Mouse (Mus musculus): ENCODE data around the gene Sorcs2. TPM values are rescaled to one million over a fixed set of nuclear protein-coding genes. Genes with fewer than 3 reads are reported as not detected.
A peak's percentile ranks its signal among the peaks of the same experiment; 100 is the strongest.

Gene Sorcs2
- polyA plus RNA-seq, 1 experiment from 2014 or later, result 7.8 TPM

GRCm38 (mm10) chr5:36429551-36429950 lies 31.6 kb upstream of the Sorcs2 start:
- Histone ChIP-seq H3K4me1 (replicated peaks; ENCODE audit: control insufficient read depth, insufficient read depth, low read length) (0 out of 2 replicates have a peak, but pooled peaks cover 3% of the 10 kb centered on the region), H3K4me3 (ENCODE audit: low read depth, low read length) (no peak overlapping the region), H3K9ac (ENCODE audit: low read length) (no peak overlapping the region), H3K9me3 (ENCODE audit: control insufficient read depth, low read length) (no peaks in the 10 kb centered on the region), H3K27me3 (ENCODE audit: control insufficient read depth, insufficient read depth, low read length) (no peaks in the 10 kb centered on the region), H3K27ac (ENCODE audit: low read depth, low read length) (no peak overlapping the region), H3K4me2 (ENCODE audit: low read depth, low read length, severe bottlenecking) (no peak overlapping the region), H3K36me3 (ENCODE audit: control insufficient read depth, insufficient read depth, low read length) (no peaks in the 10 kb centered on the region)
- DNase-seq (ENCODE audit: low spot score), result no peak
- no peak for ATAC-seq (replicated peaks; ENCODE audit: low FRiP score)
- WGBS, result 89% methylated on average over 3 of the region's 3 CpGs

GRCm38 (mm10) chr5:36427831-36428230 lies 29.9 kb upstream of the Sorcs2 start:
- 0 out of 2 replicates have a peak, but pooled peaks cover 3% of the 10 kb centered on the region for H3K4me1 ChIP-seq (replicated peaks; ENCODE audit: control insufficient read depth, insufficient read depth, low read length)
- no peaks in the 10 kb centered on the region for H3K36me3 ChIP-seq (ENCODE audit: control insufficient read depth, insufficient read depth, low read length)
- whole genome bisulfite sequencing, result 66% methylated on average over 11 of the region's 11 CpGs
- no peak overlapping the region for H3K4me3 ChIP-seq (ENCODE audit: low read depth, low read length)
- DNase-seq (ENCODE audit: low spot score) (no peak), ATAC-seq (replicated peaks; ENCODE audit: low FRiP score) (no peak)
- no peak overlapping the region for H3K4me2 ChIP-seq (ENCODE audit: low read depth, low read length, severe bottlenecking)
- no peaks in the 10 kb centered on the region for H3K27me3 ChIP-seq (ENCODE audit: control insufficient read depth, insufficient read depth, low read length)
- H3K9ac ChIP-seq (ENCODE audit: low read length), result no peak overlapping the region
- H3K9me3 ChIP-seq (ENCODE audit: control insufficient read depth, low read length), result no peaks in the 10 kb centered on the region
- no peak overlapping the region for H3K27ac ChIP-seq (ENCODE audit: low read depth, low read length)

- 90% methylated on average over 5 of the region's 5 CpGs for WGBS
- no peaks in the 10 kb centered on the region for H3K36me3 ChIP-seq (ENCODE audit: control insufficient read depth, insufficient read depth, low read length)
- no peaks in the 10 kb centered on the region for H3K9me3 ChIP-seq (ENCODE audit: control insufficient read depth, low read length)
- H3K4me2 ChIP-seq (ENCODE audit: low read depth, low read length, severe bottlenecking), result no peak overlapping the region
- ATAC-seq (replicated peaks; ENCODE audit: low FRiP score), result no peak
- no peak overlapping the region for H3K9ac ChIP-seq (ENCODE audit: low read length)
- H3K27me3 ChIP-seq (ENCODE audit: control insufficient read depth, insufficient read depth, low read length), result no peaks in the 10 kb centered on the region
- H3K27ac ChIP-seq (ENCODE audit: low read depth, low read length), result no peak overlapping the region
- H3K4me1 ChIP-seq (replicated peaks; ENCODE audit: control insufficient read depth, insufficient read depth, low read length), result 0 out of 2 replicates have a peak, but pooled peaks cover 3% of the 10 kb centered on the region
- no peak overlapping the region for H3K4me3 ChIP-seq (ENCODE audit: low read depth, low read length)
- no peak for DNase-seq (ENCODE audit: low spot score)
Measured at GRCm38 (mm10) chr5:36426404-36426803, 28.5 kb upstream of the Sorcs2 start.

GRCm38 (mm10) chr5:36424676-36425075 lies 26.7 kb upstream of the Sorcs2 start:
- ATAC-seq (replicated peaks; ENCODE audit: low FRiP score) (no peak), DNase-seq (ENCODE audit: low spot score) (no peak)
- Histone ChIP-seq H3K4me3 (ENCODE audit: low read depth, low read length) (no peak overlapping the region), H3K27ac (ENCODE audit: low read depth, low read length) (no peak overlapping the region), H3K9me3 (ENCODE audit: control insufficient read depth, low read length) (no peaks in the 10 kb centered on the region), H3K4me2 (ENCODE audit: low read depth, low read length, severe bottlenecking) (no peak overlapping the region), H3K36me3 (ENCODE audit: control insufficient read depth, insufficient read depth, low read length) (no peaks in the 10 kb centered on the region), H3K9ac (ENCODE audit: low read length) (no peak overlapping the region), H3K4me1 (replicated peaks; ENCODE audit: control insufficient read depth, insufficient read depth, low read length) (no peaks in the 10 kb centered on the region), H3K27me3 (ENCODE audit: control insufficient read depth, insufficient read depth, low read length) (no peaks in the 10 kb centered on the region)

- no peaks in the 10 kb centered on the region for H3K9me3 ChIP-seq (ENCODE audit: control insufficient read depth, low read length)
Measured at GRCm38 (mm10) chr5:36422689-36423088, 24.8 kb upstream of the Sorcs2 start.

GRCm38 (mm10) chr5:36419861-36420260 lies 21.9 kb upstream of the Sorcs2 start:
- Histone ChIP-seq H3K9ac (ENCODE audit: low read length) (no peak overlapping the region), H3K27me3 (ENCODE audit: control insufficient read depth, insufficient read depth, low read length) (no peaks in the 10 kb centered on the region), H3K27ac (ENCODE audit: low read depth, low read length) (no peak overlapping the region), H3K4me1 (replicated peaks; ENCODE audit: control insufficient read depth, insufficient read depth, low read length) (no peaks in the 10 kb centered on the region), H3K9me3 (ENCODE audit: control insufficient read depth, low read length) (no peaks in the 10 kb centered on the region), H3K4me2 (ENCODE audit: low read depth, low read length, severe bottlenecking) (no peak overlapping the region), H3K36me3 (ENCODE audit: control insufficient read depth, insufficient read depth, low read length) (no peaks in the 10 kb centered on the region), H3K4me3 (ENCODE audit: low read depth, low read length) (no peak overlapping the region)
- no peak for DNase-seq (ENCODE audit: low spot score)
- 76% methylated on average over 3 of the region's 3 CpGs for WGBS
- ATAC-seq (replicated peaks; ENCODE audit: low FRiP score), result no peak

More at GRCm38 (mm10) chr5:36422689-36423088, 24.8 kb upstream of the Sorcs2 start:
- no peak overlapping the region for H3K9ac ChIP-seq (ENCODE audit: low read length)
- no peaks in the 10 kb centered on the region for H3K36me3 ChIP-seq (ENCODE audit: control insufficient read depth, insufficient read depth, low read length)
- no peaks in the 10 kb centered on the region for H3K4me1 ChIP-seq (replicated peaks; ENCODE audit: control insufficient read depth, insufficient read depth, low read length)
- no peak for ATAC-seq (replicated peaks; ENCODE audit: low FRiP score)
- no peak overlapping the region for H3K4me2 ChIP-seq (ENCODE audit: low read depth, low read length, severe bottlenecking)
- no peak overlapping the region for H3K27ac ChIP-seq (ENCODE audit: low read depth, low read length)
- no peak overlapping the region for H3K4me3 ChIP-seq (ENCODE audit: low read depth, low read length)
- no peaks in the 10 kb centered on the region for H3K27me3 ChIP-seq (ENCODE audit: control insufficient read depth, insufficient read depth, low read length)
- DNase-seq (ENCODE audit: low spot score), result no peak

GRCm38 (mm10) chr5:36414712-36415331 lies 16.9 kb upstream of the Sorcs2 start:
- Histone ChIP-seq H3K4me2 (ENCODE audit: low read depth, low read length, severe bottlenecking) (no peak overlapping the region), H3K27ac (ENCODE audit: low read depth, low read length) (no peak overlapping the region), H3K36me3 (ENCODE audit: control insufficient read depth, insufficient read depth, low read length) (no peaks in the 10 kb centered on the region), H3K9ac (ENCODE audit: low read length) (no peak overlapping the region), H3K9me3 (ENCODE audit: control insufficient read depth, low read length) (no peaks in the 10 kb centered on the region), H3K4me1 (replicated peaks; ENCODE audit: control insufficient read depth, insufficient read depth, low read length) (no peaks in the 10 kb centered on the region), H3K4me3 (ENCODE audit: low read depth, low read length) (no peak overlapping the region), H3K27me3 (ENCODE audit: control insufficient read depth, insufficient read depth, low read length) (no peaks in the 10 kb centered on the region)
- 83% methylated on average over 6 of the region's 6 CpGs for WGBS
- DNase-seq (ENCODE audit: low spot score) (no peak), ATAC-seq (replicated peaks; ENCODE audit: low FRiP score) (no peak)

- ATAC-seq (replicated peaks; ENCODE audit: low FRiP score) (peak; percentile 25), DNase-seq (ENCODE audit: low spot score) (peak; percentile 77)
- no peaks in the 10 kb centered on the region for H3K9me3 ChIP-seq (ENCODE audit: control insufficient read depth, low read length)
- no peak overlapping the region for H3K27ac ChIP-seq (ENCODE audit: low read depth, low read length)
- H3K4me3 ChIP-seq (ENCODE audit: low read depth, low read length), result no peak overlapping the region
- peaks cover 11% of the 10 kb centered on the region for H3K4me1 ChIP-seq (replicated peaks; ENCODE audit: control insufficient read depth, insufficient read depth, low read length)
- no peak overlapping the region for H3K9ac ChIP-seq (ENCODE audit: low read length)
- peaks cover 5% of the 10 kb centered on the region for H3K27me3 ChIP-seq (ENCODE audit: control insufficient read depth, insufficient read depth, low read length)
- no peaks in the 10 kb centered on the region for H3K36me3 ChIP-seq (ENCODE audit: control insufficient read depth, insufficient read depth, low read length)
- WGBS, result 6% methylated on average over 18 of the region's 18 CpGs
- no peak overlapping the region for H3K4me2 ChIP-seq (ENCODE audit: low read depth, low read length, severe bottlenecking)
Measured at GRCm38 (mm10) chr5:36398463-36399364, 775 bp upstream of the Sorcs2 start.

All from forebrain, embryonic 11.5 days (tissue).